Mouse (Mus musculus): ENCODE data around the gene Smap1. TPM values are rescaled to one million over a fixed set of nuclear protein-coding genes. Genes with fewer than 3 reads are reported as not detected.

Gene Smap1
- polyA plus RNA-seq, 1 experiment = 4.5 TPM

DNA sequence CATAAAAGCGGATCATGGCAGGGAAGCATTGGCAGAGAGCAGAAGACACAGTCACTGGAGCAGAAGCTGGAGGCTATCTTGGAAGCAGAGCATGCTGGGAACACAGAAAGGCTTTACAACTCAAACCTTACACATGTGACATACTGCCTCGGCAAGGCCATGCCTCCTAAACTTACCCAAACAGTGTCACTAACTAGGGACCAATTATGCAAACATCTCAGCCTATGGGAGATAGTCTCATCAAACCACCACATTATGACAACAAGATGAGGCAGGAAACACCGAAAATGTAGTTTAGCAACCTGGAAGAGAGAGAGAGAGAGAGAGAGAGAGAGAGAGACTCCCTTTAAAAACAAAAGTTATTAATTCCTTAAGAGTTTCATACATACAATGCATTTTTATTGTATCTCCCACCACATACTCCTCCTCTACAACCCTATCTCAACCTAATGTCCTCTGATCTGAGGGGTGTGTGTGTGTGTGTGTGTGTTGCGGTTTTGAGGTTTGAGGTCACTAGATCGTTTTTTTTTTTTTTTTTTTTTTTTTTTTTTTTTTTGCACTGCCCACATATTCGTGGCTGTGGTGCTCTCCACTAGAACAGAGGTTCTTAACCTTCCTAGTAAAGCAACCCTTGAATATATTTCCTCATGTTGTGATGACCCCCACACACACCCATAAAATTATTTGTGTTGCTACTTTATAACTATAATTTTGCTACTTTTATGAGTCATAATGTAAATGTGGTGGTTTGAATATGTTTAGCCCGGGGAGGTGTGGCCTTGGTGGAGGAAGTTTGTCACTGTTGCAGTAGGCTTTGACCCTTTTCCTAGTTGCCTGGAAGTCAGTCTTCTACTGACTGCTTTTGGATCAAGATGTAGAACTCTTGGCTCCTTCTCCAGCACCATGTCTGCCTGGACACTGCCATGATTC lies 1.9 kb upstream of the Smap1 start:
- Histone ChIP-seq H3K36me3 (ENCODE audit: control insufficient read depth) (peaks cover 3% of the 10 kb centered on the region), H3K4me1 (ENCODE audit: control insufficient read depth) (peaks cover 40% of the 10 kb centered on the region), H3K27me3 (ENCODE audit: control insufficient read depth) (no peaks in the 10 kb centered on the region), H3K4me3 (replicated peaks) (no peak overlapping the region), H3K9me3 (ENCODE audit: control insufficient read depth, low read length) (peaks cover 6% of the 10 kb centered on the region)
- TF ChIP-seq TAL1 (IDR thresholded peaks at IDR 0.05; ENCODE audit: low read length) (no peak), GATA1 (IDR thresholded peaks at IDR 0.05; ENCODE audit: low read length) (no peak)

DNA sequence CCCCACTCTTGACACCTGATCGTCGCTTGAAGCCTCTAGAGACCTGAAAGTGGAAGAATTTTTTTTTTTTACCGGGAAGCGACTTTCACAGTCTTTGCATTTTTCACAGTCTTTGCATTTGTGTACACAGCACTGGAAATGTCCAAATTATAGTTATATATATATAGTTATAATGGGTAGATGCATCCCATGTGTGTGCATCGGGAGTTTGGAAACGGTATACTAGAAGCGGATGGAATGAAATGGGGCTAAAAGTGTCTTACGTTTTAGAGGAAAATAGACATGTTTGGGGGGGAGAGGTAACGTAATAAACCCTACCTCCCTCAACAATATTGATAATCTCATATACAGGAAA lies 390 bp upstream of the Smap1 start:
- peaks cover 52% of the 10 kb centered on the region for H3K4me1 ChIP-seq (ENCODE audit: control insufficient read depth)
- peaks cover 8% of the 10 kb centered on the region for H3K36me3 ChIP-seq (ENCODE audit: control insufficient read depth)
- peaks cover 6% of the 10 kb centered on the region for H3K9me3 ChIP-seq (ENCODE audit: control insufficient read depth, low read length)
- TF ChIP-seq TAL1 (IDR thresholded peaks at IDR 0.05; ENCODE audit: low read length) (no peak), GATA1 (IDR thresholded peaks at IDR 0.05; ENCODE audit: low read length) (no peak)
- H3K27me3 ChIP-seq (ENCODE audit: control insufficient read depth) = no peaks in the 10 kb centered on the region
- peak overlapping the region; percentile 79 for H3K4me3 ChIP-seq (replicated peaks)

DNA sequence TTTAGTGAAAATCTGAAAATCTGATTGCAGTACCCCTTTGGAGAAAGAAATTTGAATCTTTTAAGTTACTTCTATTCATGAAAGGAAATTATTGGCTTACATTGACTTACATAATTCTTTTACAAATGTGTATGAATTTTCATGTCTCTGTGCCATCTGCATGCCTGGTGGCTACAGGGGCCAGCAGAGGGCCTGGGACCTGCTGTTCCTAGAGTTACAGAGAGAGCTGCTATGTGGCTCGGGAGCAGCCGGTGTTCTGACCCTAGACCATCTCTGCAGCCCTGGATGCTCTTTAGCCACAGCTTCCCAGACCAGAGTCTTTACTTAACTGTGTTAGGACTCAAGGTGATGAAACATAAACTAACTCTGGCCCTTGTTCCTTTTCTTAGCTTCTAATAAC lies 1.8 kb downstream of the Smap1 start:
- Histone ChIP-seq H3K36me3 (ENCODE audit: control insufficient read depth) (peaks cover 13% of the 10 kb centered on the region), H3K4me1 (ENCODE audit: control insufficient read depth) (peaks cover 73% of the 10 kb centered on the region), H3K27me3 (ENCODE audit: control insufficient read depth) (no peaks in the 10 kb centered on the region), H3K9me3 (ENCODE audit: control insufficient read depth, low read length) (no peaks in the 10 kb centered on the region), H3K4me3 (replicated peaks) (peak overlapping the region; percentile 79)
- TF ChIP-seq TAL1 (IDR thresholded peaks at IDR 0.05; ENCODE audit: low read length) = no peak
- no peak for TF ChIP-seq GATA1 (IDR thresholded peaks at IDR 0.05; ENCODE audit: low read length)

DNA sequence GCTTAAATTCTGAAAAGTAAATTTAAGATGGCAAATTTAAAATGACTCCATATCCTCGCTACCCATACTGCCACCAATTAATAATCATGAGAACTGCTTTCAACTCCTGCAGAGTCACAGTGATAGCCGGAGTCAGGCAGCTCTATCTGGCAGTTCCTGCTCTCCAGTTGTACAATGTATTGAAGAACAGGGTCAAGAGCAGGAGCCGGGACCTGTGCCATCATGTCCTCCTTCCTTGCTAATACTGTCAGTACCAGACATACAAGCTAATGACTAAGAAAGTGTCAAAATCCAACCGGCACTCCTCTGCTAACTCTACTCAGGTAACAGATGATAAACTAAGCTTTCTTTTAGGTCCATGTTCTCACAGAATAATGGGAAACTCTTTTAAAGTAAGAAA lies 3.0 kb downstream of the Smap1 start:
- Histone ChIP-seq H3K36me3 (ENCODE audit: control insufficient read depth) (peaks cover 13% of the 10 kb centered on the region), H3K9me3 (ENCODE audit: control insufficient read depth, low read length) (no peaks in the 10 kb centered on the region), H3K27me3 (ENCODE audit: control insufficient read depth) (no peaks in the 10 kb centered on the region), H3K4me3 (replicated peaks) (no peak overlapping the region), H3K4me1 (ENCODE audit: control insufficient read depth) (peaks cover 77% of the 10 kb centered on the region)
- TF ChIP-seq TAL1 (IDR thresholded peaks at IDR 0.05; ENCODE audit: low read length) (no peak), GATA1 (IDR thresholded peaks at IDR 0.05; ENCODE audit: low read length) (no peak)

DNA sequence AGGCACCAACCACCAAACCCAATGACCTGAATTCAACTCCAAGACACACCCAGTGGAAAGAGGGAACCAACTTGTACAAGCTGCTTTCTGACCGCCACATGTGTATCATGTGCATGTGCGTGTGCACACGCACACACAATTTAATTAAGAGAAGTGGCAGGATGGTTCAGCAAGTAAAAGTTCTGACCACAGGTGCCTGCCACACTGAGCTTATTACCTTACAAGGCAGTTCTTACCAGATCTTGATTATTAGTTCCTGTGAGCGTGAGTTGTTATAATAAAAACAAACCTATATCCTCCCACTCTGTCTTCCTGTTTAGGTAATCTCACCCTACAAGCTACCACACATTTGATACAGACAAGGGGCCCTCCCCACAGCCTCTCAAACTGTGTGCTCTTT lies 6.6 kb downstream of the Smap1 start:
- Histone ChIP-seq H3K4me3 (replicated peaks) (no peak overlapping the region), H3K36me3 (ENCODE audit: control insufficient read depth) (peaks cover 14% of the 10 kb centered on the region)
- no peak for TF ChIP-seq TAL1 (IDR thresholded peaks at IDR 0.05; ENCODE audit: low read length)
- TF ChIP-seq GATA1 (IDR thresholded peaks at IDR 0.05; ENCODE audit: low read length) = no peak

DNA sequence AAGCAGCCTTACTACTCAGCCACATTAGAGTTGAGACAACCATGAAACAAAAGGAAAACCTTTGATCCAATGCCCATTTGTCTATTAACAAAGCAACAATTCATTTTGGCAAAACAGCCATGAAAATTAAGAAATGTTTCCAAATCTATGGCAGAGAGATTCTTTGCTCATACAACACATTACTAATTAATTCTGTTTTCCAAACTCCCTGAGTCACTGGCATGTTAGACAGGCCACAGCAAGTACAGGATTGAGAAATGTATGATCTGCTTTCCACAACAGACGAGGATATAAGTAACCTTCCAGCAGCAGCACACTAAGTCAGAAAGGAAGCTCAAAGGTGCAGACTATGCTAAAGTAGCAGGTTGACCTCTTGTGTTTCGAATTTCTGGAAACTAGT lies 9.1 kb downstream of the Smap1 start:
- H3K4me3 ChIP-seq (replicated peaks) = no peak overlapping the region
- H3K36me3 ChIP-seq (ENCODE audit: control insufficient read depth) = peaks cover 10% of the 10 kb centered on the region
- peaks cover 34% of the 10 kb centered on the region for H3K4me1 ChIP-seq (ENCODE audit: control insufficient read depth)
- H3K9me3 ChIP-seq (ENCODE audit: control insufficient read depth, low read length) = no peaks in the 10 kb centered on the region
- H3K27me3 ChIP-seq (ENCODE audit: control insufficient read depth) = no peaks in the 10 kb centered on the region
- TF ChIP-seq TAL1 (IDR thresholded peaks at IDR 0.05; ENCODE audit: low read length) (no peak), GATA1 (IDR thresholded peaks at IDR 0.05; ENCODE audit: low read length) (no peak)

More for the DNA sequence above, 6.6 kb downstream of the Smap1 start:
- H3K9me3 ChIP-seq (ENCODE audit: control insufficient read depth, low read length) = no peaks in the 10 kb centered on the region
- H3K4me1 ChIP-seq (ENCODE audit: control insufficient read depth) = peaks cover 54% of the 10 kb centered on the region
- H3K27me3 ChIP-seq (ENCODE audit: control insufficient read depth) = no peaks in the 10 kb centered on the region

DNA sequence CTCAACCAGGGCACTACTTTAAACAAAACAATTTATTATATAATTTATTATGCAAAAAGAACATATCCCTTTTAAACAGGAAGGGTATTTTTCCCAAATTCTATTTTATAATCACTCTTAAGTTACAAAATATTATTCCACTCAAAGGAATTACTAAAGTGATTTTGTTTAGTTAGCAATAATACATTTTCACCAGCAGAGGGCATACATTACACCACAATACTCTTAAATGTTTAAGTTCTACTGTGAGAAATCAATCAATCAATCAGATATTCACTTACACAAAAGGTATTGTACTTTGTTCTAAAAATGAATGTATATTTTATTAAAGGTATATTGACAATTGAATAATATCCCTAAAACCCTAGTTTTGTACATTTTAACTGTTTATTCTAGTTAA lies 16.0 kb downstream of the Smap1 start:
- no peaks in the 10 kb centered on the region for H3K9me3 ChIP-seq (ENCODE audit: control insufficient read depth, low read length)
- peaks cover 2% of the 10 kb centered on the region for H3K36me3 ChIP-seq (ENCODE audit: control insufficient read depth)
- peaks cover 14% of the 10 kb centered on the region for H3K4me1 ChIP-seq (ENCODE audit: control insufficient read depth)
- H3K27me3 ChIP-seq (ENCODE audit: control insufficient read depth) = no peaks in the 10 kb centered on the region
- H3K4me3 ChIP-seq (replicated peaks) = no peak overlapping the region
- TF ChIP-seq TAL1 (IDR thresholded peaks at IDR 0.05; ENCODE audit: low read length) = no peak
- no peak for TF ChIP-seq GATA1 (IDR thresholded peaks at IDR 0.05; ENCODE audit: low read length)

DNA sequence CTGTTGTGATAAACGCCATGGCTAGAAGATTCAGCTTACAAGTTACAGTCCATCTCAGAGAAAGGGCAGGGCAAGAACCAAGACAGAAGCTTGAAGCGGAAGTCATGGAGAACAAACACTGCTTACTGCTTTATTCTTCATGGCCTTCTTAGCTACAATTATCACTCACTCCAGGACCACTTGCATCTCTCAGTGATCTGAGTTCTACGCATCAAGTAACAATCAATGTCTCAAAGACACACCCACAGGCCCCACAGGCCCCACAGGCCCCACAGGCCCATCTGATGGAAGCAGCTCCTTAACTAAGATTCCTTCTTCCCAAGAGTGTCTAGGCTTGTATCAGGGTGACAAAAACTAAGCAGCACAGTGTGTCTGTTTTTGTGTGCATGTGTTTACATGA lies 18.8 kb downstream of the Smap1 start:
- peaks cover 3% of the 10 kb centered on the region; the same call in 1 of the 2 replicates for H3K36me3 ChIP-seq (ENCODE audit: control insufficient read depth)
- H3K27me3 ChIP-seq (ENCODE audit: control insufficient read depth) = no peaks in the 10 kb centered on the region
- TF ChIP-seq GATA1 (IDR thresholded peaks at IDR 0.05; ENCODE audit: low read length) (no peak), TAL1 (IDR thresholded peaks at IDR 0.05; ENCODE audit: low read length) (no peak)
- H3K4me3 ChIP-seq (replicated peaks) = no peak overlapping the region
- no peaks in the 10 kb centered on the region for H3K9me3 ChIP-seq (ENCODE audit: control insufficient read depth, low read length)
- H3K4me1 ChIP-seq (ENCODE audit: control insufficient read depth) = peaks cover 27% of the 10 kb centered on the region

DNA sequence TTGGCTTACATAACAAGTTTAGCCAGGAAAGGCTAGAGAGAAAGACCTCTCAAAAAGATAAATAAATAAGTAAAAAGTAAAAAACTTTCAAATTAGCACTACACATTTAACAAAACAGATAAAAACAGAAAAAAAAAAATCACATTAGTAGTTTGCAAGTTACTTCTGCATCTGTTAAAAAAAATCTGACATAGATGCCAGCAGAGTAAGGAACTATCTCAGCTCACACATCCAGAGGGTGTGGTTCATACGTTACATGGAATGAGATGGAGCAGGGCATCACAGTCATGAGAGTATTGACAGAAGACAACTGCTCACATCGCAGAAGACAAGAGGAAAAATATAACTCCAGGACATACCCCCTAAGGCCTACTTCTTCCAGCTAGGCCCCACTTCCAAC lies 19.4 kb downstream of the Smap1 start:
- Histone ChIP-seq H3K4me3 (replicated peaks) (no peak overlapping the region), H3K4me1 (ENCODE audit: control insufficient read depth) (peaks cover 27% of the 10 kb centered on the region), H3K9me3 (ENCODE audit: control insufficient read depth, low read length) (no peaks in the 10 kb centered on the region), H3K36me3 (ENCODE audit: control insufficient read depth) (peaks cover 3% of the 10 kb centered on the region; the same call in 1 of the 2 replicates), H3K27me3 (ENCODE audit: control insufficient read depth) (no peaks in the 10 kb centered on the region)
- TF ChIP-seq GATA1 (IDR thresholded peaks at IDR 0.05; ENCODE audit: low read length) (no peak), TAL1 (IDR thresholded peaks at IDR 0.05; ENCODE audit: low read length) (no peak)

Data from erythroblast, embryonic 14.5 days (primary cell).